Mouse (Mus musculus): ENCODE data around the gene Daam1. TPM values are rescaled to one million over a fixed set of nuclear protein-coding genes. Genes with fewer than 3 reads are reported as not detected.

Gene Daam1
- polyA plus RNA-seq, 2 experiments, result 10.5 to 13.3 TPM

DNA sequence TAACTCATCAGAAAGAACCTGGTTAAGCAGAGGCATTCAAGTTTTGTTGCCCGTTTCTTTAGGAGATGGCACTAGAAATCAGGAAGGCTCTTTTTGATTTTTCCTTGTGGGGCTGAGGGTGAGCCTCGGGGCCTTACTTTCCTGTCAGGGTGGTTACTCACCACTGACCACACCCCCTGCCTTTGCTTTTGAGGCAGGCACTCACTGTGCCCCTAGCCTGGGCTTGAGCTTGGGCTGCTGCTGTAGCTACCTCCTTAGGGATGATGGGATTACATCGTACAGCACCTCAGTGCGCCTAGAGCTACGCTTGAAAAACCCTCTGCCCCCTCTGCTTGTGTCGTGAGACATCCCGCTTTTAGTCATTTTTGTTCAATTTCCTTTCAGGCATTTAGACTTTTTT, 115.0 kb downstream of the Daam1 start:
- no peak for DNase-seq (ENCODE audit: low read depth in 3 of 3, low spot score in 3 of 3)
- H3K4me1 ChIP-seq (replicated peaks; ENCODE audit: control insufficient read depth in 2 of 2, insufficient read depth in 2 of 2, low read length in 1 of 2), result peaks cover 0 to 11% of the 10 kb centered on the region in 2 experiments; a peak in 3 of 4 replicates
- H3K27ac ChIP-seq, result no peak overlapping the region
- no peak overlapping the region for H3K9ac ChIP-seq (replicated peaks)
- H3K36me3 ChIP-seq (replicated peaks; ENCODE audit: control insufficient read depth, insufficient read depth, low read depth), result peaks cover 54% of the 10 kb centered on the region
- H3K27me3 ChIP-seq (ENCODE audit: control insufficient read depth, insufficient read depth, low read length), result no peaks in the 10 kb centered on the region
- H3K4me2 ChIP-seq (ENCODE audit: low read depth), result no peak overlapping the region
- 76% methylated on average over 7 of the region's 7 CpGs for WGBS (ENCODE audit: insufficient replicate concordance)
- H3K9me3 ChIP-seq (ENCODE audit: control insufficient read depth, low read length), result no peaks in the 10 kb centered on the region
- H3K4me3 ChIP-seq (ENCODE audit: insufficient read depth in 1 of 2, low read depth in 2 of 2, low read length in 2 of 2), result no peak overlapping the region
- no peak for TF ChIP-seq EP300 (IDR thresholded peaks at IDR 0.05; ENCODE audit: low read depth)
- TF ChIP-seq CTCF (IDR thresholded peaks at IDR 0.05; ENCODE audit: low read depth), result no peak
- ATAC-seq (ENCODE audit: insufficient read depth), result no peak

DNA sequence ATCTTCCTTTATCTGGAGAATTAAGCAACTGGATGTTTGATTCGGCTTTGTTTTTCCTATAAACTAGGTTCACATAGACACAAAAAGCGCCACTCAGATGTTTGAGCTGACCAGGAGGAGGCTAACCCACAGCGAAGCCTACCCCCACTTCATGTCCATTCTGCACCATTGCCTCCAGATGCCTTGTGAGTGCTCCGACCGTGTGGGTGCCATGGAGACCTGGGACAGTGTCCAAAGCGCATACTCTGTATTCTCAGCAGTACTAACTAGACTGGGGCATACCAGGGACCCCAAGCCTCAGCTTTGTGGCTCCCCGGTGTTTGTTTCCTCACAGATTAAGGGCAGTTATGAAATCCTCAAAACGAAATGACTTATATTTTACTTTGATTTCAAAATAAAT, 115.6 kb downstream of the Daam1 start:
- ATAC-seq (ENCODE audit: insufficient read depth) (no peak), DNase-seq (ENCODE audit: low read depth in 3 of 3, low spot score in 3 of 3) (no peak)
- peaks cover 57% of the 10 kb centered on the region for H3K36me3 ChIP-seq (replicated peaks; ENCODE audit: control insufficient read depth, insufficient read depth, low read depth)
- 90% methylated on average over 8 of the region's 8 CpGs for WGBS (ENCODE audit: insufficient replicate concordance)
- H3K4me3 ChIP-seq (ENCODE audit: insufficient read depth in 1 of 2, low read depth in 2 of 2, low read length in 2 of 2), result no peak overlapping the region
- H3K9ac ChIP-seq (replicated peaks), result no peak overlapping the region
- TF ChIP-seq CTCF (IDR thresholded peaks at IDR 0.05; ENCODE audit: low read depth), result no peak
- TF ChIP-seq EP300 (IDR thresholded peaks at IDR 0.05; ENCODE audit: low read depth), result no peak
- no peak overlapping the region for H3K4me2 ChIP-seq (ENCODE audit: low read depth)
- H3K9me3 ChIP-seq (ENCODE audit: control insufficient read depth, low read length), result no peaks in the 10 kb centered on the region
- no peaks in the 10 kb centered on the region for H3K27me3 ChIP-seq (ENCODE audit: control insufficient read depth, insufficient read depth, low read length)
- peaks cover 0 to 8% of the 10 kb centered on the region in 2 experiments; a peak in 3 of 4 replicates for H3K4me1 ChIP-seq (replicated peaks; ENCODE audit: control insufficient read depth in 2 of 2, insufficient read depth in 2 of 2, low read length in 1 of 2)
- H3K27ac ChIP-seq, result no peak overlapping the region

DNA sequence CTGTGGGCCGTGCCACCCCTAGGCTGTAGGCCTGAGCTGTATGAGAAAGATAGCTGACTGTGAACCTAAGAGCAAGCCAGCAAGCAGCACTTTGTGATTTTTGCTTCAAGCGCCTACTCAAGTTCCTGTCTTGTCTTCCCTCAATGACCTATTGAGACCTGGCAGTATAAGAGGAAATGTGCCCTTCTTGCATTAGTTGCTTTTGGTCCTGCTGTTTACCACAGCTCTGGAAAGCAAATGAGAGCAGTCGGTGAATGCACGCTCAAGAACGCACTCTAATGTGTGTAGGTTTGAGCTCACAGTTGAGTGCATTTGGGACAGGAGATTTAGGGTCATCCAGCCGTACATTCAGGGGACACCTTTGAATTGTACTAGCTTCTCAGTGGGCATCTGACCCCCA, 118.1 kb downstream of the Daam1 start:
- H3K36me3 ChIP-seq (replicated peaks; ENCODE audit: control insufficient read depth, insufficient read depth, low read depth), result peaks cover 63% of the 10 kb centered on the region
- H3K4me2 ChIP-seq (ENCODE audit: low read depth), result no peak overlapping the region
- H3K9me3 ChIP-seq (ENCODE audit: control insufficient read depth, low read length), result no peaks in the 10 kb centered on the region
- TF ChIP-seq CTCF (IDR thresholded peaks at IDR 0.05; ENCODE audit: low read depth), result no peak
- TF ChIP-seq EP300 (IDR thresholded peaks at IDR 0.05; ENCODE audit: low read depth), result no peak
- no peak overlapping the region for H3K4me3 ChIP-seq (ENCODE audit: insufficient read depth in 1 of 2, low read depth in 2 of 2, low read length in 2 of 2)
- no peaks in the 10 kb centered on the region; a peak in 1 of 4 replicates for H3K4me1 ChIP-seq (replicated peaks; ENCODE audit: control insufficient read depth in 2 of 2, insufficient read depth in 2 of 2, low read length in 1 of 2)
- WGBS (ENCODE audit: insufficient replicate concordance), result 89% methylated on average over 6 of the region's 6 CpGs
- H3K27me3 ChIP-seq (ENCODE audit: control insufficient read depth, insufficient read depth, low read length), result no peaks in the 10 kb centered on the region
- no peak overlapping the region for H3K9ac ChIP-seq (replicated peaks)
- no peak overlapping the region for H3K27ac ChIP-seq
- no peak for ATAC-seq (ENCODE audit: insufficient read depth)
- DNase-seq (ENCODE audit: low read depth in 3 of 3, low spot score in 3 of 3), result no peak

DNA sequence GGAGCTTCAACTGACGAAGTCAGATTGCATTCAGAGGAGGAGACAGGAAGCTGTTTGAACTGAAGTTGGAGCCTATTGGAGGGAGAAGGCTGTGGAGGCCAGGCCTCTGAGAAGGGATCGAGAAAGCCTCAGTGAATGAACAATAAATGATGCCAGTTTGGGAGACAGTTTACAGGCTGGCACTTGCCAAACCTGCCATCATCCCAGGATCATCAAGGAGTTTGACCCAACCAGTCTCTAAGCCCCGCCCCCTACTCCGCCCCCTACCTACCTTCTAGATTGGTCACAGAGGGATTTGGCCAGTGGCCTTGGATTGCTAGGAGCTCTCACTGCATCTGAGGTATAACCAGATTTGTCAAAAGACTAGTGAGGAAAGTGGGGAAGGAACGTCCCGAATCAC, 118.7 kb downstream of the Daam1 start:
- Histone ChIP-seq H3K9me3 (ENCODE audit: control insufficient read depth, low read length) (no peaks in the 10 kb centered on the region), H3K4me1 (replicated peaks; ENCODE audit: control insufficient read depth in 2 of 2, insufficient read depth in 2 of 2, low read length in 1 of 2) (no peaks in the 10 kb centered on the region; a peak in 1 of 4 replicates), H3K27me3 (ENCODE audit: control insufficient read depth, insufficient read depth, low read length) (no peaks in the 10 kb centered on the region), H3K27ac (no peak overlapping the region), H3K36me3 (replicated peaks; ENCODE audit: control insufficient read depth, insufficient read depth, low read depth) (peaks cover 56% of the 10 kb centered on the region), H3K4me2 (ENCODE audit: low read depth) (no peak overlapping the region), H3K4me3 (ENCODE audit: insufficient read depth in 1 of 2, low read depth in 2 of 2, low read length in 2 of 2) (no peak overlapping the region), H3K9ac (replicated peaks) (no peak overlapping the region)
- ATAC-seq (ENCODE audit: insufficient read depth) (no peak), DNase-seq (ENCODE audit: low read depth in 3 of 3, low spot score in 3 of 3) (no peak)
- 82% methylated on average over 6 of the region's 6 CpGs for WGBS (ENCODE audit: insufficient replicate concordance)
- no peak for TF ChIP-seq EP300 (IDR thresholded peaks at IDR 0.05; ENCODE audit: low read depth)
- no peak for TF ChIP-seq CTCF (IDR thresholded peaks at IDR 0.05; ENCODE audit: low read depth)

DNA sequence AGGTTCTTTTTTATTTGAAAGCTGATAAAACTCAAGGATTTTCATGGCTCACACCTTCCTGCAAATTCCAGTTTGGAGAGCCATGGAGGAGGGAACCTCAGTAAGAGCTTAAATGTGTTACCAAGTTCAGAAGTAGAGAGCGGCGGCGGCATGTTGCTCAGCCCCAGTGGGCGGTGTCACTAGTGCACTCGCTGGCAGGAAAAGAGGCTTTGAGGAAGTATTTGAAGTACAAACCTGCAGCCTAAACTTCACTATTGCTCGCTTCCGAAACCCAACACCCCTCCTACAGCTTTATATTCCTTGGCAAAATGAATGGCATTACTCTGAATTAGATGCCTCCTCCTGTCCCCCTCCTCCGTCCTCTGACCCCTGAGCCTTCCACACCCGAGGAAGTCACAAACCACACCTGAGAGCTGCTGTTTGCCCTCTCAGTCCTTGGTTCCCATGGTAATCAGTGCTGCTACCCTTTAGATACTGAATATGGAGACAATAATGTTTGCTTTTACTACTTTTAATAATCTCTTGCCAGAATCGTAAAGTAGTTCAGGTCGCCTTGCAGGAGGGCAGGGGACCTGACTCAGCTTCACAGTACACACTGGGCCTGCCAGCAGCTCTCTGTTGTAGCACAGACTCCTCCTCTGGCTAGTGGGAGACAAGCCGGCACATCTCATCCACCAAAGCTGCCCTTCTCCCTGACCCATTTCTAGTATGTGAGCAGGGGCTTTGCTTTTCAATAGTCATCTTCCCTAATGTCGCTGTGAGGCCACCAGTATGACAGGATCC, 119.4 kb downstream of the Daam1 start:
- no peak for TF ChIP-seq CTCF (IDR thresholded peaks at IDR 0.05; ENCODE audit: low read depth)
- TF ChIP-seq EP300 (IDR thresholded peaks at IDR 0.05; ENCODE audit: low read depth), result no peak
- H3K9ac ChIP-seq (replicated peaks), result no peak overlapping the region
- peaks cover 50% of the 10 kb centered on the region for H3K36me3 ChIP-seq (replicated peaks; ENCODE audit: control insufficient read depth, insufficient read depth, low read depth)
- H3K4me1 ChIP-seq (replicated peaks; ENCODE audit: control insufficient read depth in 2 of 2, insufficient read depth in 2 of 2, low read length in 1 of 2), result no peaks in the 10 kb centered on the region; a peak in 1 of 4 replicates
- WGBS (ENCODE audit: insufficient replicate concordance), result 82% methylated on average over 13 of the region's 13 CpGs
- H3K9me3 ChIP-seq (ENCODE audit: control insufficient read depth, low read length), result no peaks in the 10 kb centered on the region
- H3K27me3 ChIP-seq (ENCODE audit: control insufficient read depth, insufficient read depth, low read length), result no peaks in the 10 kb centered on the region
- no peak overlapping the region for H3K27ac ChIP-seq
- DNase-seq (ENCODE audit: low read depth in 3 of 3, low spot score in 3 of 3) (no peak), ATAC-seq (ENCODE audit: insufficient read depth) (no peak)
- no peak overlapping the region for H3K4me3 ChIP-seq (ENCODE audit: insufficient read depth in 1 of 2, low read depth in 2 of 2, low read length in 2 of 2)
- no peak overlapping the region for H3K4me2 ChIP-seq (ENCODE audit: low read depth)

Data from liver, embryonic 14.5 days (tissue).